Comparison of ENCODE assay signal across 20 mouse cellular contexts in genomic region chr10:81204137-81204536, GRCm38 (mm10). TPM values are rescaled to one million over a fixed set of nuclear protein-coding genes. Genes with fewer than 3 reads are reported as not detected.
A peak's percentile ranks its signal among the peaks of the same experiment; 100 is the strongest.
DNase-seq lines count a peak whose midpoint lies in the region; ATAC-seq lines count a peak whose summit lies in the region.
"Had no signal": no experiment of that assay in that cellular context is flagged by ENCODE, and none has a peak within 500 bp of the region (broad histone marks: within the 10 kb centered on the region; RNA-seq: fewer than 3 reads in every experiment).

No protein-coding gene starts in this region.

- H3K36me3 ChIP-seq in hindbrain, embryonic 12.5 days, result peaks cover 30% of the 10 kb centered on the region
- H3K36me3 ChIP-seq in hindbrain, embryonic 11.5 days (ENCODE audit: control insufficient read depth, insufficient read depth, low read length), result no peaks in the 10 kb centered on the region; the same call in 1 of the 2 replicates

- H3K27ac ChIP-seq in hindbrain, embryonic 12.5 days, result peak overlapping the region; percentile 12; the same call in 1 of the 2 replicates
- no peak overlapping the region for H3K27ac ChIP-seq in hindbrain, embryonic 11.5 days (ENCODE audit: low read depth, low read length)
- H3K27ac ChIP-seq: macrophage had no signal

- no peaks in the 10 kb centered on the region for H3K9me3 ChIP-seq in hindbrain, embryonic 12.5 days (replicated peaks)
- H3K9me3 ChIP-seq in hindbrain, embryonic 11.5 days (ENCODE audit: control insufficient read depth, low read length), result no peaks in the 10 kb centered on the region

- H3K9ac ChIP-seq in hindbrain, embryonic 12.5 days, result no peak overlapping the region
- H3K9ac ChIP-seq in hindbrain, embryonic 11.5 days (ENCODE audit: low read depth, low read length), result no peak overlapping the region
- H3K9ac ChIP-seq: lung, embryonic 14.5 days had no signal

- H3K4me1 ChIP-seq in hindbrain, embryonic 12.5 days, result no peaks in the 10 kb centered on the region
- H3K4me1 ChIP-seq in hindbrain, embryonic 11.5 days (replicated peaks; ENCODE audit: control insufficient read depth, insufficient read depth, low read length), result 0 out of 2 replicates have a peak, but pooled peaks cover 2% of the 10 kb centered on the region

- H3K27me3 ChIP-seq in hindbrain, embryonic 12.5 days, result peaks cover 15% of the 10 kb centered on the region; the same call in 1 of the 2 replicates
- H3K27me3 ChIP-seq in hindbrain, embryonic 11.5 days (ENCODE audit: control insufficient read depth, insufficient read depth, low read length), result no peaks in the 10 kb centered on the region; the same call in 1 of the 2 replicates

- H3K4me2 ChIP-seq in hindbrain, embryonic 12.5 days (replicated peaks), result no peak overlapping the region
- no peak overlapping the region for H3K4me2 ChIP-seq in hindbrain, embryonic 11.5 days (replicated peaks; ENCODE audit: low read depth, low read length)
- H3K4me2 ChIP-seq: lung, embryonic 14.5 days had no signal

- H3K4me3 ChIP-seq in hindbrain, embryonic 12.5 days, result no peak overlapping the region
- H3K4me3 ChIP-seq in hindbrain, embryonic 11.5 days (ENCODE audit: low read depth, low read length), result no peak overlapping the region

- peak; percentile 35 for ATAC-seq in frontal cortex, adult (ENCODE audit: low TSS enrichment)
- ATAC-seq in hindbrain, embryonic 12.5 days (ENCODE audit: low FRiP score), result no peak
- no peak for ATAC-seq in hindbrain, embryonic 11.5 days (ENCODE audit: low FRiP score)
- no peak for ATAC-seq in megakaryocyte, adult 5-6 weeks (ENCODE audit: poor library complexity, severe bottlenecking)
- ATAC-seq: activated CD4-positive, CD25-positive, alpha-beta regulatory T cell, adult 4 months had no signal

- 73% methylated on average over 4 of the region's 4 CpGs for WGBS in hindbrain, embryonic 12.5 days
- 71% methylated on average over 4 of the region's 4 CpGs for WGBS in hindbrain, embryonic 11.5 days

- no peak for DNase-seq in frontal cortex, postnatal 14 days (ENCODE audit: low spot score in 2 of 2)
- DNase-seq in hindbrain, embryonic 11.5 days (ENCODE audit: low spot score), result no peak
- peak; percentile 38 for DNase-seq in testis, postnatal 10 days (ENCODE audit: low spot score)
- DNase-seq in testis, postnatal 14 days (ENCODE audit: low spot score), result no peak
- DNase-seq in embryo, embryonic 9.5 days (ENCODE audit: extremely low spot score), result no peak
- DNase-seq: adrenal gland, postnatal 25 days; cerebellum, adult 8-10 months; gastrocnemius, postnatal 36 days; lung, embryonic 14.5 days; thymus, postnatal 4 days had no signal

RNA-seq across cellular contexts. Expression of gene Nmrk2, which starts 2.3 kb away (rescaled TPM):
- not detected in 2 replicates for polyA plus RNA-seq in hindbrain, embryonic 12.5 days (2016; fragmentation: Nextera tagmentation; extraction: Ambion mirVana)
- polyA plus RNA-seq in hindbrain, embryonic 11.5 days (2014; fragmentation: Nextera tagmentation; extraction: Ambion mirVana), result 0.08 TPM in 1 of 2 replicates, not detected in the other
- total RNA-seq in megakaryocyte, adult 5-6 weeks (2015), result not detected in 2 replicates
- not detected in 2 replicates for total RNA-seq in megakaryocyte, adult 5-6 weeks (2017)
- total RNA-seq: adrenal gland, postnatal 25 days had no signal
- polyA plus RNA-seq: kidney, embryonic 14.5 days; lung, embryonic 14.5 days; macrophage had no signal

RNA-seq across cellular contexts. Expression of gene 4930442H23Rik, which starts 20.5 kb away (rescaled TPM):
- not detected in 2 replicates for polyA plus RNA-seq in hindbrain, embryonic 12.5 days (2016; fragmentation: Nextera tagmentation; extraction: Ambion mirVana)
- polyA plus RNA-seq in hindbrain, embryonic 11.5 days (2014; fragmentation: Nextera tagmentation; extraction: Ambion mirVana), result not detected in 2 replicates
- total RNA-seq in megakaryocyte, adult 5-6 weeks (2015), result not detected in 2 replicates
- total RNA-seq in megakaryocyte, adult 5-6 weeks (2017), result not detected in 2 replicates
- total RNA-seq: adrenal gland, postnatal 25 days; gastrocnemius, postnatal 36 days; left cerebral cortex, adult 8-10 months had no signal
- polyA plus RNA-seq: activated CD4-positive, CD25-positive, alpha-beta regulatory T cell, adult 4 months; cortical plate, adult 2 months; embryonic facial prominence, embryonic 14.5 days; kidney, embryonic 14.5 days; limb, embryonic 14.5 days; lung, embryonic 14.5 days; macrophage had no signal

RNA-seq across cellular contexts. Expression of gene Dapk3, which starts 21.3 kb away (rescaled TPM):
- 86.4 and 94.5 TPM in 2 replicates for polyA plus RNA-seq in hindbrain, embryonic 12.5 days (2016; fragmentation: Nextera tagmentation; extraction: Ambion mirVana)
- polyA plus RNA-seq in hindbrain, embryonic 11.5 days (2014; fragmentation: Nextera tagmentation; extraction: Ambion mirVana), result 49.9 and 53.3 TPM in 2 replicates
- total RNA-seq in megakaryocyte, adult 5-6 weeks (2015), result 9.8 and 12.7 TPM in 2 replicates
- total RNA-seq in megakaryocyte, adult 5-6 weeks (2017), result 27.5 and 36.6 TPM in 2 replicates

RNA-seq across cellular contexts. Expression of gene Atcay, which starts 26.5 kb away (rescaled TPM):
- polyA plus RNA-seq in hindbrain, embryonic 12.5 days (2016; fragmentation: Nextera tagmentation; extraction: Ambion mirVana), result 33.7 and 36.8 TPM in 2 replicates
- polyA plus RNA-seq in hindbrain, embryonic 11.5 days (2014; fragmentation: Nextera tagmentation; extraction: Ambion mirVana), result 22.8 and 23.8 TPM in 2 replicates
- not detected in 2 replicates for total RNA-seq in megakaryocyte, adult 5-6 weeks (2015)
- total RNA-seq in megakaryocyte, adult 5-6 weeks (2017), result not detected in 2 replicates
- total RNA-seq: gastrocnemius, postnatal 36 days had no signal
- polyA plus RNA-seq: lung, embryonic 14.5 days; macrophage had no signal

RNA-seq across cellular contexts. Expression of gene Eef2, which starts 27.7 kb away (rescaled TPM):
- 539 TPM in 2 replicates for polyA plus RNA-seq in hindbrain, embryonic 12.5 days (2016; fragmentation: Nextera tagmentation; extraction: Ambion mirVana)
- 380 and 413 TPM in 2 replicates for polyA plus RNA-seq in hindbrain, embryonic 11.5 days (2014; fragmentation: Nextera tagmentation; extraction: Ambion mirVana)
- total RNA-seq in megakaryocyte, adult 5-6 weeks (2015), result 394 and 408 TPM in 2 replicates
- 983 and 1,066 TPM in 2 replicates for total RNA-seq in megakaryocyte, adult 5-6 weeks (2017)
